Mouse (Mus musculus): ENCODE measurements around the gene Rbfox3. TPM values are rescaled to one million over a fixed set of nuclear protein-coding genes. Genes with fewer than 3 reads are reported as not detected.

Gene Rbfox3
- polyA plus RNA-seq, 1 experiment from 2014 or later: 0.26 TPM

DNA sequence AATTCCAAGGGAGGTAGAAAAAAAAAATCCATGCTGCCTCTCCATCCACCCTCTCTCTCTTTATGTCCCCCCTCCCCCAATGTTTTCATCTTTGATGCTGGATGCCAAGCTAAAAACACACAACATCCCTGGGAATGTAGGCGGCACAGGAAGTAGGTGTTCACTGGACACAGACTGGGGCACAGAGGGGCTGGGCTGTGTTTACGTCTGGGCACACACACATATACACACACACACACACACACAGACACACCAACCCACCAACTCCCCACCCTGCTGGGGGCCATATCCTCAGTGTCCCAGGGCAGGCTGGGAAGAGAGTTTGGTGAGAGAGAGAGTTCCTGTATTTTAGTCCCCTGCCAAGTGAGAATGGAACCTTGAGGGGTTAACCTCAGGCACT is 417.9 kb downstream of the Rbfox3 start:
- Histone ChIP-seq H3K27ac (no peak overlapping the region), H3K9me3 (no peaks in the 10 kb centered on the region), H3K27me3 (peaks cover 10% of the 10 kb centered on the region), H3K4me3 (no peak overlapping the region), H3K9ac (no peak overlapping the region), H3K4me1 (peaks cover 25% of the 10 kb centered on the region), H3K4me2 (no peak overlapping the region), H3K36me3 (no peaks in the 10 kb centered on the region)
- 85% methylated on average over 2 of the region's 2 CpGs for WGBS
- ATAC-seq (ENCODE audit: insufficient number of reproducible peaks, low FRiP score, low TSS enrichment, low read depth): no peak

GRCm38 (mm10) chr11:118491230-118491629 is 420.2 kb downstream of the Rbfox3 start:
- Histone ChIP-seq H3K27me3 (peaks cover 8% of the 10 kb centered on the region), H3K4me3 (no peak overlapping the region), H3K4me2 (no peak overlapping the region), H3K9me3 (no peaks in the 10 kb centered on the region), H3K4me1 (peaks cover 34% of the 10 kb centered on the region), H3K9ac (no peak overlapping the region), H3K36me3 (peaks cover 11% of the 10 kb centered on the region), H3K27ac (no peak overlapping the region)
- WGBS: 85% methylated on average over 7 of the region's 7 CpGs
- no peak for ATAC-seq (ENCODE audit: insufficient number of reproducible peaks, low FRiP score, low TSS enrichment, low read depth)

GRCm38 (mm10) chr11:118490566-118491218 is 420.7 kb downstream of the Rbfox3 start:
- WGBS: 23% methylated on average over 22 of the region's 22 CpGs
- Histone ChIP-seq H3K4me1 (peaks cover 33% of the 10 kb centered on the region), H3K36me3 (peaks cover 15% of the 10 kb centered on the region), H3K27ac (no peak overlapping the region), H3K4me3 (no peak overlapping the region), H3K4me2 (peak overlapping the region; percentile 15; the same call in 1 of the 2 replicates), H3K9me3 (no peaks in the 10 kb centered on the region), H3K9ac (no peak overlapping the region), H3K27me3 (peaks cover 8% of the 10 kb centered on the region)
- ATAC-seq (ENCODE audit: insufficient number of reproducible peaks, low FRiP score, low TSS enrichment, low read depth): no peak

GRCm38 (mm10) chr11:118488907-118489270 is 422.5 kb downstream of the Rbfox3 start:
- no peak for ATAC-seq (ENCODE audit: insufficient number of reproducible peaks, low FRiP score, low TSS enrichment, low read depth)
- no peaks in the 10 kb centered on the region for H3K9me3 ChIP-seq
- H3K27ac ChIP-seq: no peak overlapping the region
- peaks cover 8% of the 10 kb centered on the region for H3K27me3 ChIP-seq
- H3K9ac ChIP-seq: no peak overlapping the region
- WGBS: 40% methylated on average over 12 of the region's 12 CpGs
- no peak overlapping the region for H3K4me3 ChIP-seq
- H3K4me1 ChIP-seq: peaks cover 29% of the 10 kb centered on the region
- no peak overlapping the region for H3K4me2 ChIP-seq
- peaks cover 29% of the 10 kb centered on the region for H3K36me3 ChIP-seq

DNA sequence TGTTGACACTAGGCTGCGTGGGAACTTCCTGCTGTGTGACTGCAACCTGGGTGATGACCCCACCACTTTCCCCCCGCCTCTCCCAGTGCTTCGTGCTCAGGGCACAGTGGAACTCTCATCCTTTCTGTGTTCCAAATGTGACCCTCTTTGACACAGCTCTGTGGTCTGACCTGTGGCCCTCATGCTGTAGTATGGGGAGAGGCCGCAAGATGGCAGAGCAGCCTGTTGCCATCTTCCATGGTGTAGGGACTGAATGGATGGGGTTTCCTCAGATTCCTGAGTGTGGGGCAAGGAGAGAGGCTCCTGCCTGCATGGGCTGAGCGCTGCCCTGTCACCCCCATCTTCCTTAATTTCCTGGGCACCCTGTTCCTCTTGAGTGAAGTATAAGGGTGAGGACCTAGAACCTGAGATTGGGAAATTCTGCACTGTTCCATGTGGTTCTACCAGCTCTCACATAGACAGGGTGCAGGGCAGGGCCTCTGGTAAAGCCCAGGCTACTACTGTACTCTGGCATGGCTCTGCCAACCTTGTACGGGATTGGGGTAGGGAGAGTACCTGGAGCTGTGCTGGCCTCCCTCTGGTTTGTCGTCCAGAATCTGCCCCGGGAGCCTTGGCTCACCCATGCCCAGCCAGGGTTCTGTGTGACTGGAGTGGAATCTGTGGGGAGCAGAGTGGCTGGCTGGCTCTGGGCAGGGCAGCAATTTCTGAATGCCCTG is 423.0 kb downstream of the Rbfox3 start:
- Histone ChIP-seq H3K27me3 (peaks cover 8% of the 10 kb centered on the region), H3K4me1 (peaks cover 29% of the 10 kb centered on the region), H3K9ac (no peak overlapping the region), H3K4me3 (no peak overlapping the region), H3K4me2 (no peak overlapping the region), H3K27ac (no peak overlapping the region), H3K36me3 (peaks cover 34% of the 10 kb centered on the region), H3K9me3 (no peaks in the 10 kb centered on the region)
- ATAC-seq (ENCODE audit: insufficient number of reproducible peaks, low FRiP score, low TSS enrichment, low read depth): no peak
- WGBS: 63% methylated on average over 8 of the region's 8 CpGs

DNA sequence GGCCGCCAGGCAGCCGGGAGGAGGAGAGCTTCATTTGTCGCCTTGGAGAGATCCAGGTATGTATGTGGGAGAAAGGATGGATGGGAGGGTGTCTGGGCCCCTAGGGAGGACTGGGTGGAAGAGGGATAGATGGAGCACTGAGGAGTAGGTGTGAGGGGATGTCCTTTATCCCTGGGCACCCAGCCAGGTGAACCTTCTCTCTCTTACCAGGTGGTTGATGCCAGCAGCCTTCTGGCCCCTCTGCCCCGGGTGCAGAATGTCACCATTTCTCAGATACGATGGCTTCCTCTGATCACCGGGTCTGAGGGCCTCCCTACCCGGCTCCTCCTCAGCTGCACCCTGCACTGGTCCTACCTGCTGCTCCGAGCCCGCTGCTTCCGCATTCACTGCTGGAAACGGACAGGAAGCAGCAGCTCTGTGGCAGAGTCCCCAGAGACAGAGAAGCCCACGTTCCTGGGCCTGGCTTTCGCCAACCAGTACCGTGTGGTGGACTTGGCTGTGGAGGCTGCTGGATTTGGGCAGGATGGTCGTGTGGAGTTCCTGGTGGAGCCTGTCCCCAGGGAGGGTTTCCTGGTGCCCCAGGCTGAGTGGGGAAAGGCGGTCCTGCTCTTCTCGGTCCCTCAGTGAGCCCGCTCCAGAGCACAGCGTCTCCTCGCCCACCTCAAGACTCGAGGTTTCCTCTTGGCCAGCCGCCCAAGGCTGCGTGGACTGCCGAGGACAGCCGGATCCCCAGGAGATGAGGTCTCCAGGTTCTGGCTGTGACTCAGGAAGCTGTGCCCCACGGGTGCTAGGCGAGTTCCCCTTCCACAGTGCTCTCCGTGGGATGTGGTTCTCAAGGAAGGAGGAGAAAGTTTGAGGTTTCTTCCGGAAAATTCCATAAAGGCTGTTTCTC is 424.3 kb downstream of the Rbfox3 start:
- Histone ChIP-seq H3K4me1 (peaks cover 25% of the 10 kb centered on the region), H3K4me2 (no peak overlapping the region), H3K27me3 (peaks cover 8% of the 10 kb centered on the region), H3K4me3 (no peak overlapping the region), H3K9me3 (no peaks in the 10 kb centered on the region), H3K9ac (no peak overlapping the region), H3K27ac (no peak overlapping the region), H3K36me3 (peaks cover 44% of the 10 kb centered on the region)
- 81% methylated on average over 29 of the region's 29 CpGs for WGBS
- no peak for ATAC-seq (ENCODE audit: insufficient number of reproducible peaks, low FRiP score, low TSS enrichment, low read depth)

DNA sequence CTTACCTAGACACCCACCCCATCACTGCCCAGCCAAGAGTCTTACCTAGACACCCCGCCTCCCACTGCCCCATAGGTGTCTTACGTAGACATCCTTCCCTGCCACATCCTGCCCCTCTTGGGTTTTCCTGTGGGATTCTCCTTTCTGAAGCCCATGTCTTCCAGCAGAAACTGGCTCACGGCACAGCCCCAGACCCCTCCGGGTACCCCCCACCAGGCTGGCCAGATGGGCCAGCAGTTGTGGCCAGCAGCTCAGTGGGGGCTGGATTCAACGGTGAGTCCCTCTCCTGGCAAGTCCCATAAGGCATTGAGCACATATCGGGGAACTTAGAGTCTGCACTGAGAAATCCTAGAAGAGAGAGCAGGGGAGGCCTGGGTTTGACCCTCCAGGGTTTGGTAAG is 425.1 kb downstream of the Rbfox3 start:
- H3K27ac ChIP-seq: no peak overlapping the region
- H3K27me3 ChIP-seq: peaks cover 8% of the 10 kb centered on the region
- 82% methylated on average over 6 of the region's 6 CpGs for WGBS
- no peak overlapping the region for H3K4me3 ChIP-seq
- no peaks in the 10 kb centered on the region for H3K9me3 ChIP-seq
- H3K4me1 ChIP-seq: peaks cover 25% of the 10 kb centered on the region
- no peak overlapping the region for H3K4me2 ChIP-seq
- ATAC-seq (ENCODE audit: insufficient number of reproducible peaks, low FRiP score, low TSS enrichment, low read depth): no peak
- no peak overlapping the region for H3K9ac ChIP-seq
- H3K36me3 ChIP-seq: peaks cover 50% of the 10 kb centered on the region

DNA sequence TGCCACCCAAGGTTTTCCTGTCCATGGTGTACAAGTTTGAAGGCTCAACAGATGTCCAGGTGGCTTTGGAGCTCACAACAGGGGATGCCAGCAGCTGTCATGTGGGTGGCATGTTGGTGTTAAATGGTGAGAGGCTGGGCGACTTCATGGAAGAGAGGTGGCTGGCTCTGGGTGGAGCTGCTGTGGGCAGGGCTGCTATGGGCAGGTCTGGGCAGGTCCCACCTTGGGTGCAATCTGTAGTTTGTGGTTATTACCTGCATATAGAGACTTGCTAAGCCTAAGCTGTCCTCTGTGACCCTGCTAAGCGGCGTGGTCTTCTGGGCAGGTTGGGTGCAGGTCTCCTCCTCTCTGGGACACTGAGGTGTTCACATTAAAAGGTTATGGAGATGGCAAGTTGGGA is 425.6 kb downstream of the Rbfox3 start:
- H3K9ac ChIP-seq: no peak overlapping the region
- peaks cover 54% of the 10 kb centered on the region for H3K36me3 ChIP-seq
- H3K4me2 ChIP-seq: no peak overlapping the region
- H3K4me1 ChIP-seq: peaks cover 24% of the 10 kb centered on the region
- H3K9me3 ChIP-seq: no peaks in the 10 kb centered on the region
- peaks cover 8% of the 10 kb centered on the region for H3K27me3 ChIP-seq
- WGBS: 87% methylated on average over 3 of the region's 3 CpGs
- H3K27ac ChIP-seq: no peak overlapping the region
- no peak for ATAC-seq (ENCODE audit: insufficient number of reproducible peaks, low FRiP score, low TSS enrichment, low read depth)
- H3K4me3 ChIP-seq: no peak overlapping the region

DNA sequence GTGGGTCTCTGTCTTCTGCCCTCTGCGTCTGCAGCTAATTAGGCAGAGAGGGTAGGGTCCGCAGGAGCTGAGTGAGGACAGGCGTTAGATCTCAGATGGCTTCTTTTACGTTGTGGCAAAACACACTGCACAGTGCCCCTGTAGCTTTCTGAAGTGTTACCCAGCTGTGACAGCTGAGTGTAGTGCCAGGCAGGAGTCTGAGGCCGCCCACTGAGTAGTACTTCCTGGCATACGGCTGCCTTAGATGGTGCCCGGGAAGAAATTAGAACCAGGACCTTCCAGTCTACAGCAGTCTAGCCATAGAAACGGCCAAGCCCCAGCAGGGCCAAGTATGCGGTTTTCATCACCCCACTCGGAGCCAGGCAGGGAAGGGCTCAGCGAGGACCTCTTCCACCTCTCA is 426.1 kb downstream of the Rbfox3 start:
- no peak for ATAC-seq (ENCODE audit: insufficient number of reproducible peaks, low FRiP score, low TSS enrichment, low read depth)
- WGBS: 41% methylated on average over 11 of the region's 11 CpGs
- peaks cover 3% of the 10 kb centered on the region; the same call in 1 of the 2 replicates for H3K27me3 ChIP-seq
- no peak overlapping the region for H3K4me3 ChIP-seq
- H3K4me1 ChIP-seq: peaks cover 20% of the 10 kb centered on the region
- H3K36me3 ChIP-seq: peaks cover 54% of the 10 kb centered on the region
- H3K4me2 ChIP-seq: no peak overlapping the region
- H3K9me3 ChIP-seq: no peaks in the 10 kb centered on the region
- no peak overlapping the region for H3K27ac ChIP-seq
- H3K9ac ChIP-seq: no peak overlapping the region

- no peak overlapping the region for H3K9ac ChIP-seq
- no peak overlapping the region for H3K27ac ChIP-seq
- H3K4me1 ChIP-seq: peaks cover 20% of the 10 kb centered on the region
- H3K36me3 ChIP-seq: peaks cover 54% of the 10 kb centered on the region
- 82% methylated on average over 8 of the region's 8 CpGs for WGBS
- ATAC-seq (ENCODE audit: insufficient number of reproducible peaks, low FRiP score, low TSS enrichment, low read depth): no peak
- no peak overlapping the region for H3K4me3 ChIP-seq
- H3K9me3 ChIP-seq: no peaks in the 10 kb centered on the region
- no peak overlapping the region for H3K4me2 ChIP-seq
- no peaks in the 10 kb centered on the region for H3K27me3 ChIP-seq
These were observed 427.2 kb downstream of the Rbfox3 start for GRCm38 (mm10) chr11:118484169-118484568.

GRCm38 (mm10) chr11:118481751-118482150 is 429.6 kb downstream of the Rbfox3 start:
- Histone ChIP-seq H3K4me1 (peaks cover 9% of the 10 kb centered on the region), H3K27me3 (no peaks in the 10 kb centered on the region), H3K36me3 (peaks cover 48% of the 10 kb centered on the region), H3K9ac (no peak overlapping the region), H3K4me2 (no peak overlapping the region), H3K27ac (no peak overlapping the region), H3K9me3 (no peaks in the 10 kb centered on the region), H3K4me3 (no peak overlapping the region)
- 79% methylated on average over 14 of the region's 14 CpGs for WGBS
- no peak for ATAC-seq (ENCODE audit: insufficient number of reproducible peaks, low FRiP score, low TSS enrichment, low read depth)

- WGBS: 91% methylated on average over 11 of the region's 11 CpGs
- peaks cover 10% of the 10 kb centered on the region for H3K4me1 ChIP-seq
- no peak for ATAC-seq (ENCODE audit: insufficient number of reproducible peaks, low FRiP score, low TSS enrichment, low read depth)
- no peaks in the 10 kb centered on the region for H3K9me3 ChIP-seq
- no peak overlapping the region for H3K27ac ChIP-seq
- no peaks in the 10 kb centered on the region for H3K27me3 ChIP-seq
- no peak overlapping the region for H3K4me2 ChIP-seq
- peaks cover 43% of the 10 kb centered on the region for H3K36me3 ChIP-seq
- H3K9ac ChIP-seq: no peak overlapping the region
- no peak overlapping the region for H3K4me3 ChIP-seq
These were observed 430.2 kb downstream of the Rbfox3 start for GRCm38 (mm10) chr11:118481231-118481630.
